Mouse (Mus musculus) kidney, adult 11 months (tissue): ENCODE measurements at regions not wholly inside any gene's neighbourhood (a gene's known extent, or its start where the extent isn't known, plus 50 kb on each side); places are given as distances from the start of the nearest gene placed in this dataset.

ENCODE experiments used
- DNase-seq: peaks from one replicate; pipeline ENCODE4 v3.0.0; 2022

- no peak for DNase-seq
Observed at GRCm38 (mm10) chr3:52537362-52537911, 269.3 kb downstream of the Foxo1 start.

DNA sequence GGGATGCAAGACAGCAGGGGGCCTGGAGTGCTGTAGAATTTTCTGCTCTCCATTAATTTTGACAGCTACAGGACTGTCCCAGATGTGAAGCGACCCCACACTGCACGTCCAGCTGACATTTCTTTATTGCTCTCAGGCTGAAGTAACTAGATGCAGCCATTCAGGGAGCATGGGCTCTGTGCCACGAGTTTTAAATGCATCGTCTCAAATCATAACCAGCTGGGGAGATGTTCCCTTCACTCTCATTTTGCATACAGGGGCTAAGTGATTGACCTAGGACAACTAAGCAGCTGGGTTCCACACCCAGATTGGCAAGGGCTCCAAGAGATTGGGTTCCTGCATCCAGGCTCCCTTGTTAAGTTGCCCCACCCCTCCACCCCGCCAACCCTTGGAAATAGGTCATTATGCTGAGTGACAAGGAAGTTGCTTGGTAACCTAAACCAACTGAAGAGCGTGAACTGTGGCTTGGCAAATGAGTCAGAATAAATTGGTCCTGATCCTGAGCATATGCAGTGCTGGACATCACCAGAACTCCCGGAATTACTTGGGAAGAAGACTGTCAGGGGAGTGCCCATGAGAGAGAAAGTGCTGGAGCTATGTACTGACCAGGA lies 267.4 kb downstream of the Foxo1 start:
- DNase-seq: no peak

- no peak for DNase-seq
Observed at GRCm38 (mm10) chr3:52534118-52534517, 266.0 kb downstream of the Foxo1 start.

- DNase-seq: no peak
Observed at GRCm38 (mm10) chr3:52531686-52532351, 263.7 kb downstream of the Foxo1 start.

GRCm38 (mm10) chr3:52530406-52530970 lies 262.4 kb downstream of the Foxo1 start:
- DNase-seq: no peak

- no peak for DNase-seq
Observed at GRCm38 (mm10) chr3:52529136-52529535, 261.0 kb downstream of the Foxo1 start.

DNA sequence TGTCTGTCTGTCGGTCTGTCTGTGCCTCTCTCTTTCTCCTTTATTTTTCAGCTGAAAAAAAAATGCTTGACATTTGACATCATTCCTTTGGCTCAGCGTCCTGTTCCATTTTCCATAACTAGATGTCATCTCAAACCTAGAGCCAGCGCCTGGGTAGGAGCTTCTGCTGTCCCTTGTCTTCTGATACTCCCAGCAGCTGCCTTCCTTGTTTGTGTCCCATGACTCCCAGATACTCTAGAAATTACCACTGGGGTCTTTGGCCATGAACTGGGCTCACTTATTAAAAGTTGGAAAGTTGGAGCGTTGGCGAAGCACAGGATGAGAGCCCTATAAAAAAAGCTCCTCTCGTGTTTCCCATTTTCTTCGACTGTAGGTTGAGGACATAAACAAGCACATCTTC lies 260.4 kb downstream of the Foxo1 start:
- no peak for DNase-seq

DNA sequence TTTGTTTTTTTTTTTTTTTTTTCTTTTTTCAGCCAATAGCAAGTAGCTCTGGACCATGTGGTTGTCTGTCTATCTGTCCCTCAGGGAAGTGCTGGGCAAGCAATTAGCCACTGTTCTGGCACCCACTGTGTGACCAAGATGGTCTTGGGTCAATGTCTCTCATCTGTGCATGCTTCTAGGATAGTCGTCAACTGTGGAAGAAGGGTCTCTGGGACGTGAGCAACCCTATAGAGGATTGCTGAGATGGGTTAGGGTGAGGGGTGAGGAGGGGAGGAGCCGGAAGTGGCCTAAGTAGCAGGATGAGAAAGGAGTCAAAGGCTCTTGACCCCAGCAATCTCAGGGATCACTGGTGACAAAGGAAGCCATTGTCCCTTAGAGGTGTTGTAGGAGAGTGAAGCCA lies 259.6 kb downstream of the Foxo1 start:
- no peak for DNase-seq

- DNase-seq: no peak
Observed at GRCm38 (mm10) chr3:52527010-52527754, 259.0 kb downstream of the Foxo1 start.

GRCm38 (mm10) chr3:52522886-52523285 lies 254.8 kb downstream of the Foxo1 start:
- no peak for DNase-seq

DNA sequence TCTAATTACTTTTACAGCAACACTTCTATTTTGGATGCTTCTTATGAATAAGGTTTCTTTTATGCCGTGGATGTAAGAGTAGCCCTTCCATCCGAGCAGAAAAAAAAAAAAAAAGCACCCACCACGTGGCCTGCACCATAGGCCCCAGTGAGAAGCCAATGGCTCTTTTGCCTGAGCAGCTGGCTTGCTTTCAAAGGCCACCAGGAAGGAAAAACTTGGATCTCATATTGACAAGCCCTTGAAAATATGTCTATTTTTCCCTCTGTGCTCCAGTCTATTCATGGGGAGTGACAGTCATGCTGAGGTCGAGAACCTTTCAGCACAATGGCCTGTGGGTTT lies 252.4 kb downstream of the Foxo1 start:
- no peak for DNase-seq

DNA sequence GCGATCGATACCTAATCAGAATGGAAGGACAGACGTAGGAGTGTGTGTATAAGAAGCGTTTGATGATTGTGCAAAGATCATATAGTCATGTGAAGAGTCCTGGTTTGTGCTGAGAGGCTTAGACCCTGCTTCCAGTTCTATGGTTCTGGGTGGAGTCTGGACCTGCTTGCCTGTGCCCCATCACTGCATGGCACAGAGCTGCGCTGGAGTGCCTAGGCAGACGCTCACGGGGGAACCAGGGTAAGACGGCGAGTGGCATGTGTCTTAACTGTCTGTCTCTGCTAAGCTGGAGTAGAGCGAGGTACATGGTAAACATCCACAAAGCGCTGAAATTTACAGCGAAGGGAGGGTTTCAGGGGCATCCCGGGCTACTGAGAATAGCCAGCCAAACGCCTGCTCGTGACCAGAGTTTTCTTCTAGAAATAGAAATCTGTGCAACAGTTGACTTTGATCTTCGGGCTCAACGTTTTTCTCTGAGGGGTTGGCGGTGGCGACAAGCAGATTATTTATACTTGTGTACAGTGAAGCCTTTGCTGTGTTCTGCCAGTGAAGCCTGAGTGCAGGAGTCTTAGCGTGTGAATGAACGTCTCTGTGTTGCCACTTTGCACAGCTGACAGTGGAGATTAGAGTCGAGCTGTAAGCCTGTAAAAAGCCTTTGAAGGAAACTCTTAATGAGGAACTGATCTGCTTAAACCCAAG lies 251.9 kb downstream of the Foxo1 start:
- no peak for DNase-seq

GRCm38 (mm10) chr3:52517808-52518207 lies 249.7 kb downstream of the Foxo1 start:
- no peak for DNase-seq

- DNase-seq: no peak
Observed at GRCm38 (mm10) chr3:52516691-52517090, 248.6 kb downstream of the Foxo1 start.

DNA sequence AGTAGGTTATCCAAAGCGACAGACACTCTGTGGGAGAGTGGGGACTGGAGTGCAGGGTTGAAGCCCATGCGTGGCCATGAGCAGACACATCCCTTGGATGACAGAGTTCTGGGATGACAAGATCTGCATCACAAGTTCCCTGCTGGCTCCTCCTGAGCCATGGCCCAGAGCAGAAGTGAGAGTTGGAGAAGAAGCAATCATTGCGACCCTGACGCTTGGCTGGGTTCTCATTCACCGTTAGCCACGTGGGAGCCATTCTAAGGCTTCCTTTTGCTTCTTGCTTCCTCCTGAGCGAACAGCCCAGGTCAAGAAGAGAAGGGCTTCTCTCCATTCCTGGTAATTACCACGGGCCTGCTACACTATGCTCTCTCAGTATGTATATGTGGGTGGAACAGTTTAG lies 244.6 kb downstream of the Foxo1 start:
- DNase-seq: no peak

GRCm38 (mm10) chr3:52511549-52511948 lies 243.4 kb downstream of the Foxo1 start:
- DNase-seq: no peak

DNA sequence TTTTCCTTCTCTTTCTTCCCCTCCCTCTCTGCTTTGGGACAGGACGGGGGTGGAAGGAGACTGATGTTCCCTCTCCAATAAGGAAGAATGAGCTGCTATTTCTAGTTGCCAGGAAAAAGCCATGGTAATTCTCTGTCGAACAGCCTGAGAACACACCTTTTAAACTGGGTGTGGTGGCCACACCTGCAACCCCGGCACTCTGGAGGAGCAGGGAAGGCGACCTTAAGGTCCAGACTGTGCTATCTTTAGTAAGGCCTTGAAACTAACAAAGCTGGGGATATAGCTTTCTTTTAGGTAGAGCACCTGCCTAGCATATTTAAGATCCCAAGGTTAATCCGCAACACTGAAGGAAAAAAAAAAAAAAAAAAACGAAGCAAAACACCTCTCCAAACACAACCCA lies 242.7 kb downstream of the Foxo1 start:
- no peak for DNase-seq

DNA sequence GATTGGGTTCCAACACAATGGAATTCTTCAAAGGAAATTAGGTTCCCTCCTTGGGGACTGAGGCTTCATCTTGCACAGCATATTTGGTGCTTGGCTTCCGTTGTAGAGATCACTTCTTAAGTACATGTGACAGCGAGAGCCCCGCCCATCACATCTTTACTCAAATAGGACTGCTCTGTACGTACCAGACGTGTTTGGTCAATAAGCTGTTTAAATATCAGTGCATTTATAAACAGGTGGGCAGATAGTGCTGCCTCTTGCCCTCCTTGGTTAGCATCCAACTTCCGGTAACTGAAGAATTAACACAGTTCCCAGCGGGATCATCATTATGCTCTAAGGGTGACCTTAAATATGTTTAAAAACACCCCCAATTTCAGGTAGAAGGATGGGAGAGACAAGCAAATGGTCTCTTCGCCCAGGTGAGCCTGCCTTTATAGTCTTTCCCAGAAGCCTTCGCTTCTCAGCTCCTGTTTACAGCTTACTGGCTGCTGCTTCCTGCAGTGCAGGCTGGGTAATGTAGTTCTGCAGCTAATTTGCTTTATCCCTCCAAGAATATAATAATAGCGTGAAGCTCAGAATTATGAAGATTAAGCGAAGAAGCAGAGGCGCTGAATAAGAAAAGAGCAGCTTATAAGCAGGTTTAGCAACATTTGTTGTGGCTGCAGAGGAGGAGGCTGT lies 242.1 kb downstream of the Foxo1 start:
- DNase-seq: no peak

GRCm38 (mm10) chr3:52503925-52504324 lies 235.8 kb downstream of the Foxo1 start:
- no peak for DNase-seq

DNA sequence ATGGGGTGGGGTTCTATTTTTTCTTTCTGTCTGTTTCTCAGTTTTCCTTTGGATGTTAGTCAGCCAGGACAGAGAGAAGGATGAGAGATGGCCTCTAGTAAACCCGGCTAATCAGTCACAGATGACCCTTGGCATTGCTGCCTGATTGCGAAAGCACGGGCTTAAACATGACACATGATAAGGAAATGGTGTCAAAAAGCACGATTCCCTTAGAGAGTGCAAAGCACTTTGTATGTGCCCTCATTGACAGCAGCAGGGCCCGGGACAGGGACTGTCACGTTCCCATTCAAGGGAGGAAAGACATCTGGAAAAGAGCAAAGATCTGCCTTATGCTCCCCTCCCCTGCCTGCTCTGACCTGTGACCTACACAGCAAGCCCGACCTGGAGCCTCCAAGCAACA lies 234.1 kb downstream of the Foxo1 start:
- DNase-seq: peak; percentile 71

GRCm38 (mm10) chr3:52501614-52502013 lies 233.5 kb downstream of the Foxo1 start:
- DNase-seq: no peak

DNA sequence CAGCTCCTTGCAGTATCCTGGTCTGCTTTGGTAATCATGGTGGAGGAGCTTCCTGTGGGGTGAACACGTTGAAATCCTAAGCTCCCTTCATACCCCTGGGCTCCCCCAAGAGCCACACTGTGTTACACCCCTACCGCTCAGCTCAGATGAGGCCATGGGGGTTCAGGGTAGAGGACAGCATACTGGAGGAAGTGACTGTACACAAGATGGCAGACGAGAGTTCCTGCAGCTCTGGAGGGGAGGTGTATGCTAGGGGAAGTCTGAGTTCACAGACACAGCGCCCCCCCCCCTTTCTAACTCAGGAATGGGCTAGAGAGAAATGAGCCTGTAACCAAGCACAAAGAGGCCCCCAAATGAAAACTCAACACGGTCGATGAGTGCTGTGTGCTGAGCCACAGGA lies 231.9 kb downstream of the Foxo1 start:
- no peak for DNase-seq

- DNase-seq: no peak
Observed at GRCm38 (mm10) chr3:52499581-52499980, 231.4 kb downstream of the Foxo1 start.
